Mouse (Mus musculus) ES-E14 (cell line): ENCODE measurements around the gene Sncg. TPM values are rescaled to one million over a fixed set of nuclear protein-coding genes. Genes with fewer than 3 reads are reported as not detected.
"Not testable (repeated sequence)": the region's sequence is repeated elsewhere in the genome, so short reads cannot be mapped to it uniquely, and the experiment has no call there.

Experiments used
- DNase-seq: peaks from one replicate; pipeline ENCODE4 v3.0.0-alpha.2; 2013; ENCODE audit warnings: low read depth, low spot score
- H3K27ac ChIP-seq: 2 replicates; pipeline ENCODE4 v1.5.1; 2012; ENCODE audit warnings: low read depth, mild to moderate bottlenecking, low read length, moderate library complexity, mixed read lengths; ENCODE audit not compliant: poor library complexity, insufficient read depth, severe bottlenecking
- H3K36me3 ChIP-seq: 2 replicates; pipeline ENCODE4 v1.6.1; 2012; ENCODE audit warnings: mild to moderate bottlenecking, low read length, moderate library complexity, mixed read lengths; ENCODE audit not compliant: control insufficient read depth, poor library complexity, insufficient read depth, severe bottlenecking
- H3K4me1 ChIP-seq, 2 experiments: fragments of 150-350 bp in 1 of 2; sonication (generic) in 1 of 2; 2 replicates each; pipeline ENCODE4 v1.6.1; 2012; ENCODE audit warnings: low read length in 2 of 2, mild to moderate bottlenecking in 1 of 2, mixed read lengths in 1 of 2; ENCODE audit not compliant: control insufficient read depth in 2 of 2, insufficient read depth in 2 of 2, poor library complexity in 1 of 2
- H3K4me3 ChIP-seq, 2 experiments: fragments of 150-350 bp in 1 of 2; sonication (generic) in 1 of 2; 2 replicates each; pipeline ENCODE4 v1.5.1; 2012; ENCODE audit warnings: low read length in 2 of 2, low read depth in 1 of 2, mild to moderate bottlenecking in 1 of 2, mixed read lengths in 1 of 2; ENCODE audit not compliant: insufficient read depth in 1 of 2, poor library complexity in 1 of 2, severe bottlenecking in 1 of 2
- H3K9ac ChIP-seq: 2 replicates; pipeline ENCODE4 v1.6.1; 2012; ENCODE audit warnings: low read depth, mild to moderate bottlenecking, low read length, mixed read lengths; ENCODE audit not compliant: poor library complexity, insufficient read depth, severe bottlenecking
- H3K9me3 ChIP-seq: fragments of 150-350 bp; sonication (generic); 2 replicates; pipeline ENCODE4 v1.6.1; 2012; ENCODE audit warnings: low read depth, mild to moderate bottlenecking, low read length; ENCODE audit not compliant: control insufficient read depth, insufficient read depth
- CHD2 ChIP-seq: IDR thresholded peaks from 2 replicates; pipeline ENCODE4 v1.6.1; 2014; ENCODE audit warnings: mild to moderate bottlenecking, low read depth, low read length, inconsistent platforms
- HCFC1 ChIP-seq: IDR thresholded peaks from 2 replicates; pipeline ENCODE4 v1.6.1; 2012; ENCODE audit warnings: low read length, inconsistent platforms, borderline replicate concordance; ENCODE audit not compliant: insufficient read depth
- MAFK ChIP-seq: IDR thresholded peaks from 2 replicates; pipeline ENCODE4 v1.6.1; 2014; ENCODE audit warnings: mild to moderate bottlenecking, low read depth, low read length, inconsistent platforms; ENCODE audit not compliant: insufficient read depth
- ZC3H11A ChIP-seq: IDR thresholded peaks from 2 replicates; pipeline ENCODE4 v1.6.1; 2012; ENCODE audit warnings: low read depth, mild to moderate bottlenecking, inconsistent platforms, low read length, borderline replicate concordance
- ZNF384 ChIP-seq: IDR thresholded peaks from 2 replicates; pipeline ENCODE4 v1.6.1; 2012; ENCODE audit warnings: low read depth, low read length, inconsistent platforms
- in situ Hi-C, 2 experiments: fragments of 600-800 bp; cut with MboI; formaldehyde crosslinking; loops; one replicate each; pipeline ENCODE4 v1.15.1; 2025; ENCODE audit warnings: low sequenced_read_pairs in 2 of 2, inconsistent platforms in 1 of 2; ENCODE audit not compliant: unreplicated experiment in 2 of 2
- total RNA-seq: library from RNA; depleted of rRNA; stranded (reverse); fragments of 300-350 nt; gene quantifications from 2 replicates; pipeline ENCODE4 v1.2.3, GENCODE M21; 2012

Gene Sncg
- total RNA-seq, 1 experiment, result 3.9 TPM

GRCm38 (mm10) chr14:34370921-34371320 is 3.7 kb downstream of the Sncg start:
- no peak for TF ChIP-seq MAFK
- Histone ChIP-seq H3K36me3 (peaks cover under 1% of the 10 kb centered on the region; the same call in 1 of the 2 replicates), H3K4me3 (no peak overlapping the region), H3K9ac (no peak overlapping the region), H3K9me3 (no peaks in the 10 kb centered on the region), H3K4me1 (peaks cover 4 to 28% of the 10 kb centered on the region in 2 experiments; a peak in 2 of 4 replicates), H3K27ac (no peak overlapping the region; the same call in 1 of the 2 replicates)
- in situ Hi-C loops, result no loop called here
- no peak for DNase-seq

DNA sequence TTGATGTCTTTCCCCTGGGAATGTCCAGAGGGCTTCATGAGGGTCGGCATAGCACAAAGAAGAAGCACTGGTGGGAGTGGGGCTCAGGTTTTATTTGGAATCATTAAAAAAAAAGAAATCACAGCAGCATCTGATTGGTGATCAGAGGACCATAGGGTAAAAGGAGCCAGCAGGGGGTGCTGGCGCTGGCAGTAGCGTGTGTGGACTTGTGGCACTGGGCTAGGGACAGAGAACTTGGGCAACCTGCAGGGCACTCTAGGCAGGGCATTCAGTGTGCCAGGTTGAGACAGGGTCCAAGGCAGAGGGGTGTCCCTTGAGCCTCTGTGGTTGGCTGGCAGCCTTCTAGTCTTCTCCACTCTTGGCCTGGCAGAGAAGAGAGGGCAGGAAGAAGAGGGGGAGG is 4.4 kb downstream of the Sncg start:
- Histone ChIP-seq H3K9me3 (no peaks in the 10 kb centered on the region), H3K4me3 (no peak overlapping the region), H3K4me1 (peaks cover 4 to 23% of the 10 kb centered on the region in 2 experiments; a peak in 2 of 4 replicates), H3K27ac (no peak overlapping the region), H3K9ac (no peak overlapping the region), H3K36me3 (peaks cover 3% of the 10 kb centered on the region; the same call in 1 of the 2 replicates)
- no peak for TF ChIP-seq CHD2
- TF ChIP-seq HCFC1, result no peak
- TF ChIP-seq MAFK, result no peak
- TF ChIP-seq ZNF384, result no peak
- TF ChIP-seq ZC3H11A, result no peak
- DNase-seq, result no peak
- in situ Hi-C loops, result no loop called here

- TF ChIP-seq CHD2 (no peak), ZNF384 (no peak), ZC3H11A (no peak), MAFK (no peak), HCFC1 (no peak)
- Histone ChIP-seq H3K36me3 (peaks cover 3% of the 10 kb centered on the region; the same call in 1 of the 2 replicates), H3K9ac (peak overlapping the region; percentile 4; the same call in 1 of the 2 replicates), H3K27ac (peak overlapping the region; percentile 75), H3K9me3 (no peaks in the 10 kb centered on the region), H3K4me1 (peaks cover 12 to 13% of the 10 kb centered on the region in 2 experiments; a peak in 3 of 4 replicates), H3K4me3 (no peak overlapping the region; a peak in 1 of 4 replicates)
- DNase-seq, result no peak
- in situ Hi-C loops, result no loop called here
These were observed 9.5 kb downstream of the Sncg start for GRCm38 (mm10) chr14:34365147-34365507.

GRCm38 (mm10) chr14:34364254-34365146 is 10.1 kb downstream of the Sncg start:
- DNase-seq, in situ Hi-C loops, H3K36me3 ChIP-seq, H3K9me3 ChIP-seq: not testable (repeated sequence)
- H3K9ac ChIP-seq, result peak overlapping the region; percentile 78; the same call in 1 of the 2 replicates
- peaks cover 13% of the 10 kb centered on the region in 2 experiments; a peak in 3 of 4 replicates for H3K4me1 ChIP-seq
- H3K4me3 ChIP-seq, result peak overlapping the region in 1 of 2 experiments; percentile 65; a peak in 2 of 4 replicates
- H3K27ac ChIP-seq, result peak overlapping the region; percentile 97
